Mouse (Mus musculus) lung, adult 2 months (tissue): ENCODE measurements around the gene Optc. TPM values are rescaled to one million over a fixed set of nuclear protein-coding genes. Genes with fewer than 3 reads are reported as not detected.

Experiments used
- DNase-seq: peaks from one replicate; pipeline ENCODE4 v3.0.0; 2022
- H3K4me1 ChIP-seq: fragments of 200-500 bp; 2 replicates; pipeline ENCODE4 v1.6.1; 2011; ENCODE audit warnings: low read length; ENCODE audit not compliant: control insufficient read depth, insufficient read depth
- H3K4me3 ChIP-seq: fragments of 200-500 bp; replicated peaks from 2 replicates; pipeline ENCODE3; 2011; ENCODE audit warnings: low read depth, mild to moderate bottlenecking, control low read depth, low read length; ENCODE audit errors: extremely low read depth
- CTCF ChIP-seq: fragments of 200-500 bp; IDR thresholded peaks from 2 replicates; pipeline ENCODE4 v1.5.1; 2011; ENCODE audit warnings: mild to moderate bottlenecking, low read length, control low read depth; ENCODE audit not compliant: insufficient read depth
- POLR2A ChIP-seq: fragments of 200-500 bp; IDR thresholded peaks from 2 replicates; pipeline ENCODE4 v1.6.1; 2011; ENCODE audit warnings: low read depth, mild to moderate bottlenecking, control low read depth, low read length, borderline replicate concordance; ENCODE audit errors: extremely low read depth
- WGBS: fragments of 180-500 bp; shearing (Covaris S2); methylation state at CpG from one replicate; pipeline ENCODE4 v1.1.7; 2018; 5-methylcytosine and 5-hydroxymethylcytosine counted together
- polyA plus RNA-seq: library from polyadenylated mRNA; depleted of rRNA; stranded (reverse); fragments of >200 nt; gene quantifications from 2 replicates; pipeline ENCODE4 v1.2.3, GENCODE M21; 2012; rRNA removed

The Optc gene
- polyA plus RNA-seq, 1 experiment: 3.1 TPM

GRCm38 (mm10) chr1:133854421-133855273, 53.2 kb downstream of the Optc start:
- Histone ChIP-seq H3K4me3 (peak overlapping the region; percentile 33), H3K4me1 (peaks cover 5% of the 10 kb centered on the region; the same call in 1 of the 2 replicates)
- WGBS: 7% methylated on average over 17 of the region's 17 CpGs
- no peak for TF ChIP-seq CTCF
- TF ChIP-seq POLR2A: no peak
- DNase-seq: no peak

Other genes with a start within 250 kb of the Optc start
- gene Zbed6, start 247.1 kb downstream of the Optc start, polyA plus RNA-seq: 2.0 and 4.6 TPM in 2 replicates
- gene Gm38394, start 246.7 kb downstream of the Optc start, polyA plus RNA-seq: 3.4 and 5.3 TPM in 2 replicates
- 1.6 and 2.5 TPM in 2 replicates for gene Lax1, start 217.9 kb downstream of the Optc start, polyA plus RNA-seq
- gene Atp2b4, start 107.0 kb downstream of the Optc start, polyA plus RNA-seq: 9.5 and 11.3 TPM in 2 replicates
- 179 and 202 TPM in 2 replicates for gene Prelp, start 13.4 kb upstream of the Optc start, polyA plus RNA-seq
- 7.9 and 14.2 TPM in 2 replicates for gene Fmod, start 129.3 kb upstream of the Optc start, polyA plus RNA-seq
- 75.9 and 109 TPM in 2 replicates for gene Btg2, start 171.1 kb upstream of the Optc start, polyA plus RNA-seq
- 14.1 TPM in 1 of 2 replicates, not detected in the other for gene Chit1, start 203.2 kb upstream of the Optc start, polyA plus RNA-seq